Mouse (Mus musculus): ENCODE results near the gene Supt3. TPM values are rescaled to one million over a fixed set of nuclear protein-coding genes. Genes with fewer than 3 reads are reported as not detected.

Supt3 gene
- polyA plus RNA-seq, 1 experiment from 2014 or later, result 21.1 TPM

GRCm38 (mm10) chr17:45153721-45154120 is 376.8 kb downstream of the Supt3 start:
- Histone ChIP-seq H3K4me1 (ENCODE audit: insufficient read depth) (no peaks in the 10 kb centered on the region), H3K36me3 (ENCODE audit: insufficient read depth) (no peaks in the 10 kb centered on the region), H3K27me3 (ENCODE audit: insufficient read depth, low read length) (no peaks in the 10 kb centered on the region), H3K4me2 (no peak overlapping the region), H3K4me3 (ENCODE audit: low read depth, low read length) (no peak overlapping the region), H3K27ac (ENCODE audit: low read depth) (no peak overlapping the region), H3K9me3 (ENCODE audit: low read depth, low read length) (no peaks in the 10 kb centered on the region), H3K9ac (no peak overlapping the region)
- DNase-seq, result no peak
- no peak for ATAC-seq (ENCODE audit: insufficient read depth)
- TF ChIP-seq CTCF (IDR thresholded peaks at IDR 0.05; ENCODE audit: low read depth), result no peak
- 23% methylated on average over 6 of the region's 6 CpGs for WGBS

DNA sequence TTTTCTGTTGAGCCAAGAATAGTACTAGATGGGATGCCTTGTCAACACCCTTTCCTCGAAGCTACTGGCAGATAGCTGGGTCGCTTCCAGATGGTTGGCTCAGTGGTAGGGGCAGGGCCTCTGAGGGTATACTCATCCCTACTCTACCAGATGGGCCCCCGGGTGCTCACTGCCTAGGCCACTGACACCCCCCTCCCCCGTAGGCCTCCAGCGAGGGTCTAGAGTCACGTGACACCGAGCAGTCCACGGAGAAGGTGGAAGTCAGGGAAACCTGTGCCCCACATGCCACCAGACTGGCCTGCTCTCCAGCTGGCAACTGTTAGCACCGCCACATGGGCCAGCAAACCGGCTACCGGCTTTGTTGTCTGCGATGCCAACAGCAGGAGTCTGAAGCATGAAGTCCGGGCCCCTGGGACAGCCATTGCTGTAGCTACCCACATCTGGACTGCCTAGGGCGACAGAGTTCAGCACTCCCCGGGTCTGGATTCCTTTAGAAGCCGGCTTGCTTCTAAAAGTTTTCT is 381.3 kb downstream of the Supt3 start:
- H3K4me1 ChIP-seq (ENCODE audit: insufficient read depth), result no peaks in the 10 kb centered on the region
- no peaks in the 10 kb centered on the region for H3K36me3 ChIP-seq (ENCODE audit: insufficient read depth)
- no peaks in the 10 kb centered on the region for H3K27me3 ChIP-seq (ENCODE audit: insufficient read depth, low read length)
- no peak overlapping the region for H3K4me2 ChIP-seq
- H3K4me3 ChIP-seq (ENCODE audit: low read depth, low read length), result no peak overlapping the region
- 59% methylated on average over 16 of the region's 16 CpGs for WGBS
- H3K9me3 ChIP-seq (ENCODE audit: low read depth, low read length), result no peaks in the 10 kb centered on the region
- no peak for TF ChIP-seq CTCF (IDR thresholded peaks at IDR 0.05; ENCODE audit: low read depth)
- DNase-seq, result no peak
- no peak overlapping the region for H3K27ac ChIP-seq (ENCODE audit: low read depth)
- ATAC-seq (ENCODE audit: insufficient read depth), result 0 out of 2 replicates have a peak, but pooled peaks have one; percentile 6
- H3K9ac ChIP-seq, result no peak overlapping the region

DNA sequence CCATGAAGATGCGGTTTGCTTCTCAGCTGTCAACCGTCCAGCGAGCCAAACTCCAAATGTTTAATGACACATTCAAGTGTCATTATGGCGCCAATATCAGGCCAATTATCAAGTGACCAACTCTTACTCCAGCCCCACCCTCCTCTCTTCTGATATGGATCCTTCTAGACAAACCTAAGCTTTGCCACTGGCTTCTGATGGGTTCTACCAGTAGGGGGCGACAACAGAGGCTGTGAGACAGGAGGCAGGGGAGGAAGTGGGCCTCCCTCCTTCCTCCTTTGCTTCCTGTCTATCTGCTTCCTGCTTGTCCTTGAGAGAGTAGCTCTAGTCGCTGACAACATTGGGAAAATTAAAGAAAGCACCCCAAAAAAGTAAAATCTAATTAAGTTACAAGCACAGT is 383.7 kb downstream of the Supt3 start:
- H3K9ac ChIP-seq, result no peak overlapping the region
- no peak overlapping the region for H3K27ac ChIP-seq (ENCODE audit: low read depth)
- 80% methylated on average over 6 of the region's 6 CpGs for WGBS
- H3K27me3 ChIP-seq (ENCODE audit: insufficient read depth, low read length), result no peaks in the 10 kb centered on the region
- no peak overlapping the region for H3K4me3 ChIP-seq (ENCODE audit: low read depth, low read length)
- ATAC-seq (ENCODE audit: insufficient read depth), result no peak
- DNase-seq, result no peak
- H3K4me2 ChIP-seq, result no peak overlapping the region
- no peaks in the 10 kb centered on the region for H3K4me1 ChIP-seq (ENCODE audit: insufficient read depth)
- peak; percentile 44 for TF ChIP-seq CTCF (IDR thresholded peaks at IDR 0.05; ENCODE audit: low read depth)
- no peaks in the 10 kb centered on the region for H3K9me3 ChIP-seq (ENCODE audit: low read depth, low read length)
- no peaks in the 10 kb centered on the region for H3K36me3 ChIP-seq (ENCODE audit: insufficient read depth)

DNA sequence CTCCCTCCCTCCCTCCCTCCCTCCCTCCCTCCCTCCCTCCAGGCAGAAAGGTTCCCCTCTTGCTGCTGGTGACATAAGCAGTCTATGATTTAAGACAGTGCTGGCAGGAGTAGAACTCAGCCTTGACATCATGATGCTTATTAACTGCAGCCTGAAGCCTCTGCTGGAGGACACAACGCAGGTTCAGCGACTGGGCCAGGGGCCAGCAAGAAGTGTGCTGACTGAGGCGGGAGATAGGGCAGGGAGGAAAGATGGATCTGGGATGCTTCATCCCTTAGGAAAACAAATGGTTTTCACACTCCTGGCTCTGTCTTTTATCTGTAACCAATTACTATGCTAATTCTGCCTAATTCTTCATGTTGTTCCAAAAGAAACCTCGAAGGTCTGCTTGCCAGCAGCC is 388.8 kb downstream of the Supt3 start:
- H3K4me1 ChIP-seq (ENCODE audit: insufficient read depth), result no peaks in the 10 kb centered on the region
- no peak overlapping the region for H3K4me3 ChIP-seq (ENCODE audit: low read depth, low read length)
- 13% methylated on average over 4 of the region's 4 CpGs for WGBS
- H3K4me2 ChIP-seq, result no peak overlapping the region
- H3K9me3 ChIP-seq (ENCODE audit: low read depth, low read length), result no peaks in the 10 kb centered on the region
- DNase-seq (peak; percentile 66), ATAC-seq (ENCODE audit: insufficient read depth) (peak; percentile 59; the same call in 1 of the 2 replicates)
- no peak overlapping the region for H3K27ac ChIP-seq (ENCODE audit: low read depth)
- no peaks in the 10 kb centered on the region for H3K27me3 ChIP-seq (ENCODE audit: insufficient read depth, low read length)
- no peak overlapping the region for H3K9ac ChIP-seq
- H3K36me3 ChIP-seq (ENCODE audit: insufficient read depth), result no peaks in the 10 kb centered on the region
- no peak for TF ChIP-seq CTCF (IDR thresholded peaks at IDR 0.05; ENCODE audit: low read depth)

Other genes starting within 250 kb of the Supt3 start
- gene Runx2, start 37.6 kb downstream of the Supt3 start, polyA plus RNA-seq (2014; fragmentation: Nextera tagmentation; extraction: Ambion mirVana), result 0.89 and 1.3 TPM in 2 replicates